21 mouse cellular contexts compared by ENCODE assay signal in the genomic region with DNA sequence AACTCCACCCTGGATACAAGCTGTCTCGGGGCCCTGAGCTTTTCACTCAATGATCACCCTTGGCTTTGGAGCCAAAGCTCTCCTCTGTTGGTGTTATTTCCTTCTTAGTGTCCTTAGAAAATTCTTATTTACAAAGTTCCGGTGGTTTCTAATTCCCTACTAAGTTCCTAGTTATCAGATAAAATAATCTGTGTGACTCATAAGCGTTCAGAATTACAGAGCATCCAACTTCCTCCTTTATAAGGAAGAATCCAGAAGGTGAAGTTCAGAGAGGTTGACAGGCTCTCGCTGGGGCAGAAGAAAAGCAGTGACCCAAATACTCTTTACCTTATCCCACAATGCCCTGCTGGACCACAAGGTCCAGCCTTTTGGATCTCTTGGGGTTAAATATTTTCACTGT.
DNase-seq lines count a peak whose midpoint lies in the region; ATAC-seq and TF ChIP-seq lines count a peak whose summit lies in the region.
"Had no signal": no experiment of that assay in that cellular context is flagged by ENCODE, and none has a peak within 500 bp of the region (broad histone marks: within the 10 kb centered on the region; RNA-seq: fewer than 3 reads in every experiment).

No protein-coding gene starts in this region.

- no peak for TF ChIP-seq CTCF in hindbrain, postnatal 0 days (IDR thresholded peaks at IDR 0.05; ENCODE audit: low read depth)
- no peak for TF ChIP-seq CTCF in small intestine, adult 2 months (IDR thresholded peaks at IDR 0.05; ENCODE audit: extremely low read depth, insufficient read length, insufficient replicate concordance, low read depth, low read length)
- no peak for TF ChIP-seq CTCF in lung, postnatal 0 days (IDR thresholded peaks at IDR 0.05)

- no peak overlapping the region for H3K9ac ChIP-seq in hindbrain, embryonic 11.5 days (ENCODE audit: low read depth, low read length)
- H3K9ac ChIP-seq in hindbrain, postnatal 0 days (replicated peaks; ENCODE audit: low read length) = no peak overlapping the region
- no peak overlapping the region for H3K9ac ChIP-seq in intestine, embryonic 16.5 days (ENCODE audit: low read depth, low read length)
- no peak overlapping the region for H3K9ac ChIP-seq in lung, postnatal 0 days (replicated peaks; ENCODE audit: low read depth)
- no peak overlapping the region for H3K9ac ChIP-seq in forebrain, embryonic 14.5 days (ENCODE audit: low read length)
- H3K9ac ChIP-seq: embryonic facial prominence, embryonic 12.5 days; forebrain, postnatal 0 days; heart, embryonic 13.5 days; hindbrain, embryonic 13.5 days had no signal

- H3K9me3 ChIP-seq in hindbrain, embryonic 11.5 days (ENCODE audit: control insufficient read depth, low read length) = no peaks in the 10 kb centered on the region
- H3K9me3 ChIP-seq in hindbrain, postnatal 0 days (ENCODE audit: low read length) = no peaks in the 10 kb centered on the region
- H3K9me3 ChIP-seq in intestine, embryonic 16.5 days (ENCODE audit: control insufficient read depth, low read length) = no peaks in the 10 kb centered on the region
- no peaks in the 10 kb centered on the region for H3K9me3 ChIP-seq in lung, postnatal 0 days (ENCODE audit: low read length)
- H3K9me3 ChIP-seq in forebrain, embryonic 14.5 days (replicated peaks; ENCODE audit: control insufficient read depth, low read length) = no peaks in the 10 kb centered on the region
- H3K9me3 ChIP-seq: embryonic facial prominence, embryonic 12.5 days; heart, embryonic 13.5 days; hindbrain, embryonic 13.5 days had no signal

- no peaks in the 10 kb centered on the region for H3K36me3 ChIP-seq in hindbrain, embryonic 11.5 days (ENCODE audit: control insufficient read depth, insufficient read depth, low read length)
- no peaks in the 10 kb centered on the region for H3K36me3 ChIP-seq in hindbrain, postnatal 0 days (ENCODE audit: insufficient read depth, low read length)
- H3K36me3 ChIP-seq in intestine, embryonic 16.5 days (ENCODE audit: control insufficient read depth, insufficient read depth, low read length) = no peaks in the 10 kb centered on the region
- no peaks in the 10 kb centered on the region for H3K36me3 ChIP-seq in small intestine, adult 2 months (ENCODE audit: control insufficient read depth, insufficient read depth, low read length)
- H3K36me3 ChIP-seq in lung, postnatal 0 days (ENCODE audit: insufficient read depth, low read length) = no peaks in the 10 kb centered on the region
- no peaks in the 10 kb centered on the region for H3K36me3 ChIP-seq in forebrain, embryonic 14.5 days (ENCODE audit: control insufficient read depth, insufficient read depth, low read length)
- H3K36me3 ChIP-seq: embryonic facial prominence, embryonic 12.5 days; heart, embryonic 13.5 days; hindbrain, embryonic 13.5 days had no signal

- H3K27ac ChIP-seq in hindbrain, embryonic 11.5 days (ENCODE audit: low read depth, low read length) = no peak overlapping the region
- no peak overlapping the region for H3K27ac ChIP-seq in hindbrain, postnatal 0 days
- no peak overlapping the region for H3K27ac ChIP-seq in intestine, embryonic 16.5 days (ENCODE audit: low read length)
- peak overlapping the region; percentile 56 for H3K27ac ChIP-seq in small intestine, adult 2 months (ENCODE audit: insufficient read depth, low read depth, low read length)
- H3K27ac ChIP-seq in lung, postnatal 0 days (ENCODE audit: low read length) = no peak overlapping the region
- H3K27ac ChIP-seq in forebrain, embryonic 14.5 days (ENCODE audit: low read depth, low read length) = no peak overlapping the region
- H3K27ac ChIP-seq: embryonic facial prominence, embryonic 12.5 days; gastrocnemius, adult 2 months; heart, embryonic 13.5 days; hindbrain, embryonic 13.5 days had no signal

- WGBS in hindbrain, embryonic 11.5 days = 94% methylated on average over 4 of the region's 4 CpGs
- WGBS in hindbrain, postnatal 0 days = 86% methylated on average over 4 of the region's 4 CpGs
- WGBS in intestine, embryonic 16.5 days = 69% methylated on average over 4 of the region's 4 CpGs
- 18% methylated on average over 4 of the region's 4 CpGs for WGBS in small intestine, adult 2 months
- 65% methylated on average over 4 of the region's 4 CpGs for WGBS in lung, postnatal 0 days
- WGBS in forebrain, embryonic 14.5 days = 87% methylated on average over 4 of the region's 4 CpGs

- ATAC-seq in hindbrain, embryonic 11.5 days (ENCODE audit: low FRiP score) = 0 out of 2 replicates have a peak, but pooled peaks have one; percentile 3
- ATAC-seq in hindbrain, postnatal 0 days = no peak
- peak; percentile 52 for ATAC-seq in intestine, embryonic 16.5 days
- ATAC-seq in lung, postnatal 0 days = no peak
- ATAC-seq in forebrain, embryonic 14.5 days = no peak
- ATAC-seq: forebrain, postnatal 0 days had no signal

- H3K4me1 ChIP-seq in hindbrain, embryonic 11.5 days (replicated peaks; ENCODE audit: control insufficient read depth, insufficient read depth, low read length) = no peaks in the 10 kb centered on the region; the same call in 1 of the 2 replicates
- H3K4me1 ChIP-seq in hindbrain, postnatal 0 days (ENCODE audit: insufficient read depth, low read length) = 0 out of 2 replicates have a peak, but pooled peaks cover 3% of the 10 kb centered on the region
- peaks cover 9% of the 10 kb centered on the region for H3K4me1 ChIP-seq in intestine, embryonic 16.5 days (ENCODE audit: control insufficient read depth, insufficient read depth, low read length)
- H3K4me1 ChIP-seq in small intestine, adult 2 months (ENCODE audit: control insufficient read depth, insufficient read depth, insufficient read length, low read length) = peaks cover 19% of the 10 kb centered on the region; the same call in 1 of the 2 replicates
- peaks cover 11% of the 10 kb centered on the region; the same call in 1 of the 2 replicates for H3K4me1 ChIP-seq in lung, postnatal 0 days (ENCODE audit: insufficient read depth, low read depth, low read length)
- H3K4me1 ChIP-seq in forebrain, embryonic 14.5 days (ENCODE audit: control insufficient read depth, insufficient read depth, low read length) = no peaks in the 10 kb centered on the region

- no peak for DNase-seq in hindbrain, embryonic 11.5 days (ENCODE audit: low spot score)
- DNase-seq in hindbrain, postnatal 0 days (ENCODE audit: low spot score) = no peak
- DNase-seq in MEL-GATA-1-ER (ENCODE audit: extremely low read depth, low read depth) = peak; percentile 26
- no peak for DNase-seq in adrenal gland, adult 18-20 months (ENCODE audit: low spot score in 2 of 2)
- no peak for DNase-seq in lung, postnatal 0 days (ENCODE audit: low spot score)
- DNase-seq in forebrain, embryonic 14.5 days (ENCODE audit: low spot score) = no peak
- DNase-seq: adrenal gland, adult 2 months; adrenal gland, postnatal 25 days; cerebellum, adult 2 months; cerebellum, postnatal 10 days; forebrain, postnatal 0 days; gastrocnemius, adult 2 months; gastrocnemius, postnatal 25 days; heart, postnatal 36 days; kidney, adult 18-20 months had no signal

- H3K4me3 ChIP-seq in hindbrain, embryonic 11.5 days (ENCODE audit: low read depth, low read length) = no peak overlapping the region
- no peak overlapping the region for H3K4me3 ChIP-seq in hindbrain, postnatal 0 days (ENCODE audit: low read length)
- no peak overlapping the region for H3K4me3 ChIP-seq in intestine, embryonic 16.5 days (ENCODE audit: low read length)
- no peak overlapping the region for H3K4me3 ChIP-seq in small intestine, adult 2 months (ENCODE audit: low read depth, low read length)
- no peak overlapping the region for H3K4me3 ChIP-seq in lung, postnatal 0 days (ENCODE audit: low read depth, low read length)
- H3K4me3 ChIP-seq in forebrain, embryonic 14.5 days (ENCODE audit: low read depth, low read length) = no peak overlapping the region
- H3K4me3 ChIP-seq: embryonic facial prominence, embryonic 12.5 days; gastrocnemius, adult 2 months; heart, embryonic 13.5 days; hindbrain, embryonic 13.5 days had no signal

- no peak for TF ChIP-seq POLR2A in small intestine, adult 2 months (IDR thresholded peaks at IDR 0.05; ENCODE audit: low read depth, low read length)

- no peak for TF ChIP-seq EP300 in lung, postnatal 0 days (IDR thresholded peaks at IDR 0.05)

- H3K4me2 ChIP-seq in hindbrain, embryonic 11.5 days (replicated peaks; ENCODE audit: low read depth, low read length) = no peak overlapping the region
- H3K4me2 ChIP-seq in hindbrain, postnatal 0 days (ENCODE audit: low read depth, low read length) = no peak overlapping the region
- no peak overlapping the region for H3K4me2 ChIP-seq in intestine, embryonic 16.5 days (ENCODE audit: low read depth, low read length)
- no peak overlapping the region for H3K4me2 ChIP-seq in lung, postnatal 0 days (replicated peaks; ENCODE audit: low read depth, low read length)
- H3K4me2 ChIP-seq in forebrain, embryonic 14.5 days (ENCODE audit: low read length) = no peak overlapping the region
- H3K4me2 ChIP-seq: embryonic facial prominence, embryonic 12.5 days; heart, embryonic 13.5 days; hindbrain, embryonic 13.5 days had no signal

- no peaks in the 10 kb centered on the region for H3K27me3 ChIP-seq in hindbrain, embryonic 11.5 days (ENCODE audit: control insufficient read depth, insufficient read depth, low read length)
- no peaks in the 10 kb centered on the region for H3K27me3 ChIP-seq in hindbrain, postnatal 0 days (ENCODE audit: insufficient read depth, low read length)
- no peaks in the 10 kb centered on the region for H3K27me3 ChIP-seq in intestine, embryonic 16.5 days (replicated peaks; ENCODE audit: control insufficient read depth, insufficient read depth, low read length)
- H3K27me3 ChIP-seq in small intestine, adult 2 months (ENCODE audit: control insufficient read depth, insufficient read depth, low read length) = no peaks in the 10 kb centered on the region
- H3K27me3 ChIP-seq in lung, postnatal 0 days (replicated peaks; ENCODE audit: insufficient read depth, low read length) = no peaks in the 10 kb centered on the region
- no peaks in the 10 kb centered on the region for H3K27me3 ChIP-seq in forebrain, embryonic 14.5 days (replicated peaks; ENCODE audit: control insufficient read depth, insufficient read depth, low read length)
- H3K27me3 ChIP-seq: CH12.LX; heart, embryonic 13.5 days; hindbrain, embryonic 13.5 days had no signal

Comparison
In these comparisons a context has a peak if more than half of its experiments do, and no peak if none do; other contexts are left out.
1. ATAC-seq: peak in hindbrain, embryonic 11.5 days (single experiment) and intestine, embryonic 16.5 days (single experiment); none in hindbrain, postnatal 0 days (single experiment), lung, postnatal 0 days (single experiment) and forebrain, embryonic 14.5 days (single experiment).